In genomic region chr10:57183560-57183959, GRCm38 (mm10) we compare ENCODE assay signal across 9 mouse cellular contexts.
A peak's percentile ranks its signal among the peaks of the same experiment; 100 is the strongest.
DNase-seq lines count a peak whose midpoint lies in the region; ATAC-seq and TF ChIP-seq lines count a peak whose summit lies in the region.
"Had no signal": no experiment of that assay in that cellular context is flagged by ENCODE, and none has a peak within 500 bp of the region (broad histone marks: within the 10 kb centered on the region; RNA-seq: fewer than 3 reads in every experiment).

No protein-coding gene starts in this region.

- intact Hi-C loops in left cerebral cortex, adult 2 months (cut with DNase I), result loop anchor here (1.0 to 5.0 kb wide), 2 partner anchors 181 to 810 kb away; no protein-coding TSS in a partner anchor
- intact Hi-C loops in gastrocnemius, postnatal 14 days (cut with DNase I; ENCODE audit: low total_unique reads), result no loop called here

- no peak for ATAC-seq in Patski
- no peak for ATAC-seq in limb, embryonic 14.5 days (ENCODE audit: low FRiP score, low read depth)
- ATAC-seq in neural tube, embryonic 15.5 days (ENCODE audit: low FRiP score), result no peak

- H3K27me3 ChIP-seq in Patski, result no peaks in the 10 kb centered on the region
- no peaks in the 10 kb centered on the region for H3K27me3 ChIP-seq in limb, embryonic 14.5 days (ENCODE audit: control insufficient read depth, insufficient read depth, low read length)
- H3K27me3 ChIP-seq in neural tube, embryonic 15.5 days (replicated peaks), result no peaks in the 10 kb centered on the region
- H3K27me3 ChIP-seq: lung, embryonic 15.5 days; stomach, embryonic 15.5 days had no signal

- no peak overlapping the region for H3K4me3 ChIP-seq in left cerebral cortex, adult 2 months
- no peak overlapping the region for H3K4me3 ChIP-seq in limb, embryonic 14.5 days (replicated peaks; ENCODE audit: low read length)
- H3K4me3 ChIP-seq in neural tube, embryonic 15.5 days (replicated peaks), result no peak overlapping the region
- H3K4me3 ChIP-seq: lung, embryonic 15.5 days; stomach, embryonic 15.5 days had no signal

- H3K4me1 ChIP-seq in limb, embryonic 14.5 days (ENCODE audit: control insufficient read depth, insufficient read depth, low read length), result 0 out of 2 replicates have a peak, but pooled peaks cover 3% of the 10 kb centered on the region
- no peaks in the 10 kb centered on the region for H3K4me1 ChIP-seq in neural tube, embryonic 15.5 days
- H3K4me1 ChIP-seq: lung, embryonic 15.5 days; stomach, embryonic 15.5 days had no signal

- POLR2A ChIA-PET in Patski (lab: Charles Lee), result no interaction called here

- TF ChIP-seq CTCF in left cerebral cortex, adult 2 months (IDR thresholded peaks at IDR 0.05), result peak; percentile 65
- TF ChIP-seq CTCF in Patski (IDR thresholded peaks at IDR 0.05), result peak; percentile 50

- DNase-seq in left cerebral cortex, adult 2 months (ENCODE audit: extremely low spot score in 1 of 2, low spot score in 2 of 2), result peak; percentile 28 to 31
- no peak for DNase-seq in left cerebral cortex, adult 8-10 months (ENCODE audit: low spot score in 2 of 2)
- peak; percentile 0 for DNase-seq in Patski (ENCODE audit: low read depth, low spot score)
- peak; percentile 53 to 76 for DNase-seq in adrenal gland, postnatal 36 days
- peak; percentile 45 for DNase-seq in gastrocnemius, postnatal 14 days
- DNase-seq in limb, embryonic 14.5 days (ENCODE audit: low spot score), result peak; percentile 43

- H3K9ac ChIP-seq in limb, embryonic 14.5 days (ENCODE audit: low read depth, low read length, severe bottlenecking), result no peak overlapping the region
- no peak overlapping the region for H3K9ac ChIP-seq in neural tube, embryonic 15.5 days (replicated peaks)
- H3K9ac ChIP-seq: lung, embryonic 15.5 days; stomach, embryonic 15.5 days had no signal

- H3K36me3 ChIP-seq in limb, embryonic 14.5 days (ENCODE audit: control insufficient read depth, insufficient read depth, low read length), result no peaks in the 10 kb centered on the region
- H3K36me3 ChIP-seq in neural tube, embryonic 15.5 days, result no peaks in the 10 kb centered on the region
- H3K36me3 ChIP-seq: lung, embryonic 15.5 days; stomach, embryonic 15.5 days had no signal

- in situ Hi-C loops in Patski (cut with MboI; ENCODE audit: low pct_unique_long_range_greater_than_20kb), result loop anchor here (5.0 to 25.0 kb wide), 3 partner anchors 179 to 811 kb away; no protein-coding TSS in a partner anchor

- H3K27ac ChIP-seq in left cerebral cortex, adult 2 months, result no peak overlapping the region
- H3K27ac ChIP-seq in limb, embryonic 14.5 days (replicated peaks; ENCODE audit: low read depth, low read length), result no peak overlapping the region
- H3K27ac ChIP-seq in neural tube, embryonic 15.5 days (replicated peaks), result no peak overlapping the region
- H3K27ac ChIP-seq: lung, embryonic 15.5 days; stomach, embryonic 15.5 days had no signal

- H3K4me2 ChIP-seq in limb, embryonic 14.5 days (replicated peaks; ENCODE audit: low read depth, low read length, severe bottlenecking), result no peak overlapping the region
- no peak overlapping the region for H3K4me2 ChIP-seq in neural tube, embryonic 15.5 days
- H3K4me2 ChIP-seq: lung, embryonic 15.5 days; stomach, embryonic 15.5 days had no signal

- CTCF ChIA-PET in Patski (lab: Charles Lee), result interaction anchor here (0.7 to 1.1 kb wide), 5 partner anchors 264 to 816 kb away, joined by 3 to 4 read pairs (median 3); no protein-coding TSS in a partner anchor

- TF ChIP-seq POLR2A in limb, embryonic 14.5 days (IDR thresholded peaks at IDR 0.05; ENCODE audit: borderline replicate concordance, extremely low read depth, insufficient read depth, insufficient read length), result no peak

- WGBS in limb, embryonic 14.5 days, result 54% methylated on average over 1 of the region's 1 CpGs
- WGBS in neural tube, embryonic 15.5 days, result 68% methylated on average over 1 of the region's 1 CpGs

- no peaks in the 10 kb centered on the region for H3K9me3 ChIP-seq in limb, embryonic 14.5 days (ENCODE audit: control insufficient read depth, low read length)
- no peaks in the 10 kb centered on the region for H3K9me3 ChIP-seq in neural tube, embryonic 15.5 days (replicated peaks)
- H3K9me3 ChIP-seq: lung, embryonic 15.5 days; stomach, embryonic 15.5 days had no signal

Comparison
In these comparisons a context has a peak if more than half of its experiments do, and no peak if none do; other contexts are left out.
1. DNase-seq: peak in left cerebral cortex, adult 2 months (2 of 2), Patski (single experiment), adrenal gland, postnatal 36 days (2 of 2), gastrocnemius, postnatal 14 days (single experiment) and limb, embryonic 14.5 days (single experiment); none in left cerebral cortex, adult 8-10 months (0 of 2).